Mouse (Mus musculus) liver, adult 2 months (tissue): Measurements from ENCODE around the gene Rnf10. TPM values are rescaled to one million over a fixed set of nuclear protein-coding genes. Genes with fewer than 3 reads are reported as not detected.
A peak's percentile ranks its signal among the peaks of the same experiment; 100 is the strongest.
"Not testable (repeated sequence)": the region's sequence is repeated elsewhere in the genome, so short reads cannot be mapped to it uniquely, and the experiment has no call there.

ENCODE experiments used
- DNase-seq: peaks from one replicate; pipeline ENCODE4 v3.0.0-alpha.2; 2011; ENCODE audit warnings: low read depth, low spot score; ENCODE audit errors: extremely low read depth
- H3K27ac ChIP-seq: fragments of 200-500 bp; replicated peaks from 2 replicates; pipeline ENCODE4 v1.5.1; 2012; ENCODE audit warnings: low read depth, mild to moderate bottlenecking, control low read depth, inconsistent platforms, low read length; ENCODE audit not compliant: insufficient read depth
- H3K27me3 ChIP-seq: fragments of 200-500 bp; 2 replicates; pipeline ENCODE4 v1.6.1; 2012; ENCODE audit warnings: mild to moderate bottlenecking, moderate library complexity, low read length, inconsistent platforms; ENCODE audit not compliant: control insufficient read depth, insufficient read depth
- H3K36me3 ChIP-seq: fragments of 200-500 bp; 2 replicates; pipeline ENCODE4 v1.6.1; 2012; ENCODE audit warnings: low read length, inconsistent platforms; ENCODE audit not compliant: control insufficient read depth, insufficient read depth
- H3K4me1 ChIP-seq: fragments of 200-500 bp; 2 replicates; pipeline ENCODE4 v1.6.1; 2011; ENCODE audit warnings: low read length; ENCODE audit not compliant: control insufficient read depth, insufficient read depth
- H3K4me3 ChIP-seq: fragments of 200-500 bp; 2 replicates; pipeline ENCODE4 v1.5.1; 2011; ENCODE audit warnings: low read depth, mild to moderate bottlenecking, control low read depth, low read length, moderate library complexity; ENCODE audit not compliant: insufficient read depth
- H3K79me2 ChIP-seq: fragments of 200-500 bp; 2 replicates; pipeline ENCODE4 v1.6.1; 2012; ENCODE audit warnings: inconsistent platforms, mild to moderate bottlenecking, low read length, moderate library complexity; ENCODE audit not compliant: control insufficient read depth, insufficient read depth
- H3K9ac ChIP-seq: fragments of 200-500 bp; 2 replicates; pipeline ENCODE4 v1.6.1; 2012; ENCODE audit warnings: low read depth, mild to moderate bottlenecking, control low read depth, inconsistent platforms, low read length
- CTCF ChIP-seq: fragments of 200-500 bp; IDR thresholded peaks from 2 replicates; pipeline ENCODE4 v1.5.1; 2011; ENCODE audit warnings: low read depth, low read length, control low read depth
- POLR2A ChIP-seq: fragments of 200-500 bp; IDR thresholded peaks from 2 replicates; pipeline ENCODE4 v1.6.1; 2011; ENCODE audit warnings: low read length, control low read depth; ENCODE audit not compliant: insufficient read depth; ENCODE audit errors: extremely low read depth
- WGBS: fragments of 180-500 bp; shearing (Covaris S2); methylation state at CpG from one replicate; pipeline ENCODE4 v1.1.7; 2018; 5-methylcytosine and 5-hydroxymethylcytosine counted together
- polyA plus RNA-seq: library from polyadenylated mRNA; depleted of rRNA; stranded (reverse); fragments of >200 nt; gene quantifications from 2 replicates; pipeline ENCODE4 v1.2.3, GENCODE M21; 2012
- total RNA-seq: library from RNA; depleted of rRNA; stranded (reverse); fragments of >200 nt; gene quantifications from 2 replicates; pipeline ENCODE4 v1.2.3, GENCODE M21; 2014

The Rnf10 gene
- total and polyA plus RNA-seq, 2 experiments, result 32.1 to 79.2 TPM

DNA sequence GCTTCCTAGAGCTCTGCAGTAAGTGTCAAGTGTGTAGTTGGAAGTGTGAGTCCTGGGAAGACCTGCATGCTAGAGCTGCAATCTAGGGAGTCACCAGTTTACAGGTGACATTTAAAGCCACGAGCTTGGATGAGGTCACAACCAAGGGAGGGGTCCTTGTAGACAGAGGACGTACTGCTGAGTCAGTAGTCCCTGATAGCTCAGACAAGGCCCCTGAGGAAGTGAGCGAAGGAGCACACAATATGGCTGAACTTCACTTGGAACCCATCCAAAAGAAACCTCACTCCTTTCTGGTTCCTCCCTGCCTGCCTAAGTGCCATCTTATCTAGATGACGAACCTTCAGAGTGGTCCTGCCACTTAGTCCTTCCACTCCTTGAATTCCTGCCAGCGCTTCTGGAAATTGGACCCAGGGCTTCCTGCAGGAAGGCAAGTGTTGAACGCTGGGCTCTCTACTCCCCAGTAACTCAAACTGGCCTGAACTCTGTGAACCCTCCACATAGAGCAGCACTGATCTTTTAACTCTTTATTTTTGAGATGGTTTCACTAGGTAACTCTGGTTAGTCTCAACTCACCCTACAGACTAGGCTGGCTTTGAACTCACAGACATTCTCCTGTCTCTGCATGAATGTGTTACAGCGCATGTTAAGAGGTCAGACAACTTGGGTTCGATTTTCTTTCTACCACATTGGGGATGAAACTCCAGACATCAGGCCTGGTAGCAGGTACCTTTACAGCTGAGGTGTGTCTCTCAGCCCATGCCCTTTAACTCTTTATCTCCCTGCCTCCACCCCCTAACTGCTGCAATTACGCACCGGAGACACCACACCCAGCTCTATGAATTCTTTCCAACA is 40.3 kb upstream of the Rnf10 start:
- 80% methylated on average over 10 of the region's 10 CpGs for WGBS
- Histone ChIP-seq H3K36me3 (no peaks in the 10 kb centered on the region), H3K27ac (no peak overlapping the region), H3K4me3 (no peak overlapping the region), H3K27me3 (no peaks in the 10 kb centered on the region), H3K9ac (no peak overlapping the region), H3K4me1 (no peaks in the 10 kb centered on the region), H3K79me2 (no peaks in the 10 kb centered on the region)
- DNase-seq, result no peak
- TF ChIP-seq CTCF (no peak), POLR2A (no peak)

DNA sequence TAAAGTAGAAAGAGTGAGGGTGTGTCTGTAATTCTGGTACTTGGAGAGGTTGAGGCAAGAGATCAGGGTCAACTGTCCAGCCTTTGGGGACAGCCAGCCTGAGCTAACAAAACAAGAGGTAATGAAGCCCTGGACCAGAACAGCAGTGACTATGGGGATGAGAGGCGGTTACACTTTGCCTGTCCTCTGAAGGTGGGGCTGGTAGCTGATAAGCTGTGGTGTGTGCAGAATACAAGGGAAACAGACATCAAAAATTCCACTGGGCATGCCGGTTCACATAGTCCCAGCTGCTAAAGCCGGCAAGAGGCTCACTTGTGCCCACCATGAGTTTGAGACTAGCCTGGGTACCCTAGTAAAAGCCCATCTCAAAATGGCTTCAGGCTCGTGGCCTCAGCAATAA is 39.7 kb upstream of the Rnf10 start:
- Histone ChIP-seq H3K36me3 (no peaks in the 10 kb centered on the region), H3K27me3 (no peaks in the 10 kb centered on the region), H3K79me2 (no peaks in the 10 kb centered on the region), H3K27ac (no peak overlapping the region), H3K9ac (no peak overlapping the region), H3K4me1 (no peaks in the 10 kb centered on the region), H3K4me3 (no peak overlapping the region)
- WGBS, result 78% methylated on average over 4 of the region's 4 CpGs
- no peak for TF ChIP-seq POLR2A
- no peak for TF ChIP-seq CTCF
- no peak for DNase-seq

- H3K4me1 ChIP-seq, H3K27me3 ChIP-seq, DNase-seq, H3K27ac ChIP-seq, H3K36me3 ChIP-seq, H3K4me3 ChIP-seq, H3K9ac ChIP-seq, H3K79me2 ChIP-seq: not testable (repeated sequence)
- WGBS, result 76% methylated on average over 7 of the region's 7 CpGs
Measured at GRCm38 (mm10) chr5:115302190-115302589, 29.5 kb upstream of the Rnf10 start.

DNA sequence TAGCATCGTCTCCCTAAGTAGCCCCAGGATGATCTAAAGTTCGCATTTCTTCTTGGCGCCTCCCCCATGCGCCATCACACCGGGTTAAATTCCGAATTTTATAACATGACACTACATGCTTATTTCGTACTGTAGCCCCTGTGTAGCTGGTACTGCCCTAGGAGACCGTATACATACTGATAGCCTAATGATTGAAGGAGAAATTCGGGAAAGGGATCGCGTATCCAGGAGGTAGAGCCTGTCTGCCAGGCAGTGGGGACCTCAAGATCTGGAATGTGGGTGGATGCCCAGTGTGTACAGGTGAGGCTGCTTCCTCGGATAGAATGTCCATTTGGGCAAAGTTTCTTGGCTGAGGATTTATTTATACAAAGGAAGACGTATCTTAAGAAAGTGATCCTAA is 28.9 kb upstream of the Rnf10 start:
- TF ChIP-seq CTCF (no peak), POLR2A (no peak)
- no peak overlapping the region for H3K27ac ChIP-seq

GRCm38 (mm10) chr5:115300792-115301614 is 28.3 kb upstream of the Rnf10 start, which contains the start of gene Dynll1:
Dynll1 (minus strand) TSS chr5:115300999.
- no peak for TF ChIP-seq CTCF
- TF ChIP-seq POLR2A, result peak; percentile 87
- H3K36me3 ChIP-seq, result peaks cover 11% of the 10 kb centered on the region
- peak; percentile 76 for DNase-seq
- peak within 1 kb of the TSS; percentile 77 for H3K9ac ChIP-seq
- H3K4me3 ChIP-seq, result peak within 1 kb of the TSS; percentile 72
- H3K27me3 ChIP-seq, result no peaks in the 10 kb centered on the region
- H3K79me2 ChIP-seq, result no peaks in the 10 kb centered on the region; the same call in 1 of the 2 replicates
- H3K4me1 ChIP-seq, result peaks cover 9% of the 10 kb centered on the region; the same call in 1 of the 2 replicates
- H3K27ac ChIP-seq, result peak within 1 kb of the TSS; percentile 24
- 1% methylated on average over 64 of the region's 66 CpGs for WGBS

More for the DNA sequence above, 28.9 kb upstream of the Rnf10 start:
- H3K9ac ChIP-seq, result no peak overlapping the region
- no peak overlapping the region for H3K4me3 ChIP-seq
- no peaks in the 10 kb centered on the region for H3K27me3 ChIP-seq
- 49% methylated on average over 13 of the region's 13 CpGs for WGBS
- no peak for DNase-seq
- no peaks in the 10 kb centered on the region; the same call in 1 of the 2 replicates for H3K79me2 ChIP-seq
- H3K36me3 ChIP-seq, result peaks cover 6% of the 10 kb centered on the region; the same call in 1 of the 2 replicates
- peaks cover 9% of the 10 kb centered on the region; the same call in 1 of the 2 replicates for H3K4me1 ChIP-seq
